25 mouse cellular contexts compared by ENCODE assay signal in genomic region chr11:76770566-76770965, GRCm38 (mm10). TPM values are rescaled to one million over a fixed set of nuclear protein-coding genes. Genes with fewer than 3 reads are reported as not detected.
DNase-seq lines count a peak whose midpoint lies in the region; ATAC-seq and TF ChIP-seq lines count a peak whose summit lies in the region.
"Had no signal": no experiment of that assay in that cellular context is flagged by ENCODE, and none has a peak within 500 bp of the region (broad histone marks: within the 10 kb centered on the region; RNA-seq: fewer than 3 reads in every experiment).

No protein-coding gene starts in this region.

- peak; percentile 44 for DNase-seq in heart, adult 11 months
- peak; percentile 51 for DNase-seq in induced T-regulatory cell, adult 2 months (ENCODE audit: low read depth)
- DNase-seq in stomach, postnatal 0 days (ENCODE audit: low spot score), result no peak
- DNase-seq in embryonic facial prominence, embryonic 10.5 days (ENCODE audit: low spot score), result no peak
- DNase-seq in thymus, postnatal 36 days, result no peak
- DNase-seq in midbrain, postnatal 0 days (ENCODE audit: low spot score), result no peak
- DNase-seq: adrenal gland, adult 8-10 months; adrenal gland, postnatal 14 days; adrenal gland, postnatal 36 days; B cell, adult 2 months; cerebellum, adult 11-12 months; cerebellum, adult 2 months; cerebellum, adult 9-10 months; cerebellum, postnatal 10 days; cerebellum, postnatal 25 days had no signal

- H3K27me3 ChIP-seq in heart, embryonic 12.5 days (replicated peaks), result no peaks in the 10 kb centered on the region
- no peaks in the 10 kb centered on the region for H3K27me3 ChIP-seq in stomach, postnatal 0 days (ENCODE audit: control insufficient read depth, insufficient read depth, low read length)
- no peaks in the 10 kb centered on the region for H3K27me3 ChIP-seq in embryonic facial prominence, embryonic 10.5 days (replicated peaks; ENCODE audit: low read depth, poor library complexity, severe bottlenecking)
- H3K27me3 ChIP-seq in midbrain, postnatal 0 days (ENCODE audit: insufficient read depth, low read length), result no peaks in the 10 kb centered on the region
- H3K27me3 ChIP-seq: CH12.LX; embryonic facial prominence, embryonic 12.5 days; forebrain, embryonic 13.5 days; forebrain, embryonic 15.5 days had no signal

- peaks cover 14% of the 10 kb centered on the region for H3K4me1 ChIP-seq in heart, embryonic 12.5 days (replicated peaks)
- H3K4me1 ChIP-seq in stomach, postnatal 0 days (replicated peaks; ENCODE audit: control insufficient read depth, insufficient read depth), result no peaks in the 10 kb centered on the region
- H3K4me1 ChIP-seq in embryonic facial prominence, embryonic 10.5 days, result no peaks in the 10 kb centered on the region
- H3K4me1 ChIP-seq in midbrain, postnatal 0 days (ENCODE audit: insufficient read depth, low read length), result no peaks in the 10 kb centered on the region
- H3K4me1 ChIP-seq: embryonic facial prominence, embryonic 12.5 days; forebrain, embryonic 13.5 days; forebrain, embryonic 15.5 days had no signal

- no peak overlapping the region for H3K9ac ChIP-seq in heart, embryonic 12.5 days
- H3K9ac ChIP-seq in stomach, postnatal 0 days (ENCODE audit: low read length), result no peak overlapping the region
- H3K9ac ChIP-seq in midbrain, postnatal 0 days (replicated peaks; ENCODE audit: low read length, poor library complexity, severe bottlenecking), result no peak overlapping the region
- H3K9ac ChIP-seq: embryonic facial prominence, embryonic 12.5 days; forebrain, embryonic 13.5 days; forebrain, embryonic 15.5 days had no signal

- no peak for TF ChIP-seq CTCF in stomach, postnatal 0 days (IDR thresholded peaks at IDR 0.05; ENCODE audit: low read depth)
- no peak for TF ChIP-seq CTCF in midbrain, postnatal 0 days (IDR thresholded peaks at IDR 0.05)

- H3K27ac ChIP-seq in heart, embryonic 12.5 days (ENCODE audit: poor library complexity, severe bottlenecking), result no peak overlapping the region
- no peak overlapping the region for H3K27ac ChIP-seq in stomach, postnatal 0 days (replicated peaks)
- H3K27ac ChIP-seq in embryonic facial prominence, embryonic 10.5 days (replicated peaks), result no peak overlapping the region
- H3K27ac ChIP-seq in midbrain, postnatal 0 days (ENCODE audit: low read depth, low read length), result no peak overlapping the region
- H3K27ac ChIP-seq: embryonic facial prominence, embryonic 12.5 days; forebrain, embryonic 13.5 days; forebrain, embryonic 15.5 days had no signal

- no peaks in the 10 kb centered on the region for H3K36me3 ChIP-seq in heart, embryonic 12.5 days
- no peaks in the 10 kb centered on the region for H3K36me3 ChIP-seq in stomach, postnatal 0 days (ENCODE audit: control insufficient read depth, insufficient read depth, low read length)
- no peaks in the 10 kb centered on the region for H3K36me3 ChIP-seq in embryonic facial prominence, embryonic 10.5 days (replicated peaks)
- H3K36me3 ChIP-seq in midbrain, postnatal 0 days (ENCODE audit: insufficient read depth, low read length), result no peaks in the 10 kb centered on the region
- H3K36me3 ChIP-seq: embryonic facial prominence, embryonic 12.5 days; forebrain, embryonic 15.5 days had no signal

- TF ChIP-seq EP300 in stomach, postnatal 0 days (optimal IDR thresholded peaks at IDR 0.05), result no peak

- H3K4me3 ChIP-seq in heart, embryonic 12.5 days, result no peak overlapping the region
- H3K4me3 ChIP-seq in stomach, postnatal 0 days (ENCODE audit: low read depth, low read length), result no peak overlapping the region
- H3K4me3 ChIP-seq in embryonic facial prominence, embryonic 10.5 days, result no peak overlapping the region
- H3K4me3 ChIP-seq in midbrain, postnatal 0 days (ENCODE audit: low read depth, low read length), result no peak overlapping the region
- H3K4me3 ChIP-seq: embryonic facial prominence, embryonic 12.5 days; forebrain, embryonic 13.5 days; forebrain, embryonic 15.5 days had no signal

- no peak overlapping the region for H3K4me2 ChIP-seq in heart, embryonic 12.5 days
- H3K4me2 ChIP-seq in stomach, postnatal 0 days (replicated peaks; ENCODE audit: low read depth), result no peak overlapping the region
- no peak overlapping the region for H3K4me2 ChIP-seq in midbrain, postnatal 0 days (ENCODE audit: low read depth, low read length, poor library complexity, severe bottlenecking)
- H3K4me2 ChIP-seq: embryonic facial prominence, embryonic 12.5 days; forebrain, embryonic 13.5 days; forebrain, embryonic 15.5 days had no signal

- H3K9me3 ChIP-seq in heart, embryonic 12.5 days (replicated peaks), result no peaks in the 10 kb centered on the region
- H3K9me3 ChIP-seq in stomach, postnatal 0 days (ENCODE audit: control insufficient read depth, low read length), result no peaks in the 10 kb centered on the region
- H3K9me3 ChIP-seq in embryonic facial prominence, embryonic 10.5 days, result no peaks in the 10 kb centered on the region
- no peaks in the 10 kb centered on the region for H3K9me3 ChIP-seq in midbrain, postnatal 0 days (ENCODE audit: low read length)
- H3K9me3 ChIP-seq: embryonic facial prominence, embryonic 12.5 days; forebrain, embryonic 13.5 days; forebrain, embryonic 15.5 days; G1E had no signal

- 78% methylated on average over 5 of the region's 5 CpGs for WGBS in heart, embryonic 12.5 days
- 80% methylated on average over 5 of the region's 5 CpGs for WGBS in stomach, postnatal 0 days
- WGBS in embryonic facial prominence, embryonic 10.5 days, result 89% methylated on average over 5 of the region's 5 CpGs
- 91% methylated on average over 5 of the region's 5 CpGs for WGBS in midbrain, postnatal 0 days

- no peak for ATAC-seq in heart, embryonic 12.5 days (ENCODE audit: insufficient number of reproducible peaks, low FRiP score)
- ATAC-seq in megakaryocyte, adult 5-6 weeks (ENCODE audit: poor library complexity, severe bottlenecking), result peak; percentile 49; the same call in 1 of the 2 replicates
- ATAC-seq in stomach, postnatal 0 days (ENCODE audit: low FRiP score, low TSS enrichment), result peak; percentile 51; the same call in 1 of the 2 replicates
- ATAC-seq in midbrain, postnatal 0 days (ENCODE audit: low FRiP score), result no peak
- ATAC-seq: activated CD4-positive, CD25-positive, alpha-beta regulatory T cell, adult 4 months; CD4-positive, CD25-positive, alpha-beta regulatory T cell, adult 4 months; forebrain, embryonic 13.5 days; forebrain, embryonic 15.5 days; Patski had no signal

RNA-seq across cellular contexts. Expression of gene Gosr1, which starts 7.2 kb away (rescaled TPM):
- 18.3 and 21.6 TPM in 2 replicates for polyA plus RNA-seq in heart, embryonic 12.5 days (2016; fragmentation: Nextera tagmentation; extraction: Ambion mirVana)
- total RNA-seq in megakaryocyte, adult 5-6 weeks (2015), result 19.1 and 19.2 TPM in 2 replicates
- 78.0 and 81.5 TPM in 2 replicates for total RNA-seq in megakaryocyte, adult 5-6 weeks (2017)
- polyA plus RNA-seq in stomach, postnatal 0 days (2015; fragmentation: Nextera tagmentation; extraction: Ambion mirVana), result 15.8 and 17.7 TPM in 2 replicates
- 20.8 and 28.4 TPM in 2 replicates for polyA plus RNA-seq in embryonic facial prominence, embryonic 10.5 days (2016; fragmentation: Nextera tagmentation; extraction: Ambion mirVana)
- total RNA-seq in midbrain, postnatal 0 days (2014; rRNA removed), result 30.3 and 30.5 TPM in 2 replicates
- polyA plus RNA-seq in midbrain, postnatal 0 days (2015; fragmentation: Nextera tagmentation; extraction: Ambion mirVana), result 23.4 and 26.2 TPM in 2 replicates

Comparison
In these comparisons a context has a peak if more than half of its experiments do, and no peak if none do; other contexts are left out.
1. DNase-seq: peak in heart, adult 11 months (single experiment) and induced T-regulatory cell, adult 2 months (single experiment); none in stomach, postnatal 0 days (single experiment), embryonic facial prominence, embryonic 10.5 days (single experiment), thymus, postnatal 36 days (0 of 2) and midbrain, postnatal 0 days (single experiment).
2. ATAC-seq: peak in megakaryocyte, adult 5-6 weeks (single experiment) and stomach, postnatal 0 days (single experiment); none in heart, embryonic 12.5 days (single experiment) and midbrain, postnatal 0 days (single experiment).